Mouse (Mus musculus) forebrain, embryonic 16.5 days (tissue): ENCODE results near the gene Acot1. TPM values are rescaled to one million over a fixed set of nuclear protein-coding genes. Genes with fewer than 3 reads are reported as not detected.
"Not testable (repeated sequence)": the region's sequence is repeated elsewhere in the genome, so short reads cannot be mapped to it uniquely, and the experiment has no call there.

ENCODE experiments used
- ATAC-seq: fragments of 200-750 bp; cut with Nextera tagmentation; 2 replicates; pipeline ENCODE4 v1.8.0; 2017; ENCODE audit warnings: mild to moderate bottlenecking, moderate library complexity
- H3K27ac ChIP-seq: fragments of 300-500 bp; sonication (generic); 2 replicates; pipeline ENCODE4 v1.5.1; 2014; ENCODE audit warnings: low read length, control low read depth
- H3K27me3 ChIP-seq: fragments of 300-500 bp; sonication (generic); replicated peaks from 2 replicates; pipeline ENCODE4 v1.6.1; 2014; ENCODE audit warnings: low read length; ENCODE audit not compliant: control insufficient read depth, insufficient read depth
- H3K36me3 ChIP-seq: fragments of 300-500 bp; sonication (generic); 2 replicates; pipeline ENCODE4 v1.6.1; 2014; ENCODE audit not compliant: control insufficient read depth, insufficient read depth
- H3K4me1 ChIP-seq: fragments of 300-500 bp; sonication (generic); replicated peaks from 2 replicates; pipeline ENCODE4 v1.6.1; 2014; ENCODE audit warnings: low read length; ENCODE audit not compliant: control insufficient read depth, insufficient read depth
- H3K4me2 ChIP-seq: fragments of 300-500 bp; sonication (generic); 2 replicates; pipeline ENCODE4 v1.6.1; 2014; ENCODE audit warnings: mild to moderate bottlenecking, low read length, control low read depth
- H3K4me3 ChIP-seq: fragments of 300-500 bp; sonication (generic); replicated peaks from 2 replicates; pipeline ENCODE4 v1.5.1; 2014; ENCODE audit warnings: mild to moderate bottlenecking, low read length, control low read depth
- H3K9ac ChIP-seq: fragments of 300-500 bp; sonication (generic); replicated peaks from 2 replicates; pipeline ENCODE4 v1.6.1; 2014; ENCODE audit warnings: low read depth, low read length, control low read depth
- H3K9me3 ChIP-seq: fragments of 300-500 bp; sonication (generic); 2 replicates; pipeline ENCODE4 v1.6.1; 2016; ENCODE audit warnings: low read length; ENCODE audit not compliant: control insufficient read depth
- WGBS: fragments of 180-500 bp; shearing (Covaris S2); extraction: QIAGEN DNeasy Blood & Tissue Kit; methylation state at CpG from one replicate; pipeline ENCODE4 v1.1.7; 2014; 5-methylcytosine and 5-hydroxymethylcytosine counted together
- polyA plus RNA-seq: library from polyadenylated mRNA; unstranded; fragments of >200 nt; fragmentation: Nextera tagmentation; extraction: Ambion mirVana; gene quantifications from 2 replicates; pipeline ENCODE4 v1.2.1, GENCODE M21; 2015

Acot1 gene
- polyA plus RNA-seq, 1 experiment from 2014 or later = 72.1 TPM

DNA sequence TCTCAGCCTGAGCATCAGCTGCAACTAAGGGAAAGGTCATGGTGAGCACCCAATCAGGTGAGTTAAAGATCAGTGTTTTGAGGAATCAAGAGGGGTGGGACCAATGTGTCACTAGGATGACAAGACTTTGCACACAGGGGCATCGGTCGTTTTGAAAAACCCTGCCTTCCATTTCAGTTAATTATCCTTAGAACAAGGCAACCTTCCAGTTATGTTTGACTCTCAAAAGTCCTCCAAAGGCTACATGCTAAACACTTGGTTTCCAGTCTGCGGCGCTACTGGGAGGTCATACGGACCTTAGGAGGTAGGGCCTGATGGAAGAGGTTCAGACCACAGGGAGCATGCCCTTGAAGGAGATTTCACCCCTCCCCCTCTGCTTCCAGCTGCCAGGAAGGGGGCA is 41.5 kb downstream of the Acot1 start:
- not testable (repeated sequence) for H3K4me2 ChIP-seq, H3K4me3 ChIP-seq, H3K4me1 ChIP-seq, H3K9me3 ChIP-seq, H3K27ac ChIP-seq, H3K9ac ChIP-seq, H3K36me3 ChIP-seq, ATAC-seq
- WGBS = 90% methylated on average over 5 of the region's 5 CpGs
- peaks cover 11% of the 10 kb centered on the region for H3K27me3 ChIP-seq

DNA sequence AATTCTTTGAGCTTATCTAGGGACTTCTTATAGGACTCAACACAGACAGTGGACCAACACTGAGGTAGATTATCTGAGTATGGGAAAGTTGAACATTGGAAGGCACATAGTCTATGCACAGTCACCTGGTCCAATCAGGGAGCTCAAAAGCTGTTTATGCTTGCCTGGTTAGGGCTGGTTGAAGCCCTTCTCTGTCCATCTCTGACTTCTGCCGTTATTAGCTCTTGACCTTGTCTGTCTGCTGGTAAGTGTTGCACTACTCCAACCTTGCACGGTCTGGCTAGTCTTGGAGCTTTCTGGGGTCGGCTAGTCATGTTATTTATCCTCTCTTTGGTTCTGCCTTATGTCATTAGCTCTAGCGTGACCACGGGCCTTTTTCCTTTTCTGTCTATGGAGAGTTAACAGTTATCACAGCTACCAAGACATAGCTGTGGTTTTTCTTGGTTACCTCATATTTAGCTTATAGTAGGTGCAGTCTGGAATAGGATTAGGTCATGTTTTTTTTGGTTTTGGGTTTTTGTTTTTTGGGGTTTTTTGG is 42.7 kb downstream of the Acot1 start, which contains the start of gene Acot3:
Gene Acot3 (plus strand): TSS at position 208 of the 538 bp plus-strand sequence.
- no peak within 1 kb of the TSS for H3K9ac ChIP-seq
- no peaks in the 10 kb centered on the region for H3K36me3 ChIP-seq
- 91% methylated on average over 5 of the region's 5 CpGs for WGBS
- no peak within 1 kb of the TSS; the same call in 1 of the 2 replicates for H3K4me2 ChIP-seq
- H3K9me3 ChIP-seq = peaks cover 5% of the 10 kb centered on the region; the same call in 1 of the 2 replicates
- H3K4me3 ChIP-seq = no peak within 1 kb of the TSS
- H3K27me3 ChIP-seq = peaks cover 11% of the 10 kb centered on the region
- H3K27ac ChIP-seq = no peak within 1 kb of the TSS
- no peak for ATAC-seq
- peaks cover 8% of the 10 kb centered on the region; the same call in 1 of the 2 replicates for H3K4me1 ChIP-seq

GRCm38 (mm10) chr12:84052609-84053008 is 43.3 kb downstream of the Acot1 start:
- Histone ChIP-seq H3K27me3 (peaks cover 11% of the 10 kb centered on the region), H3K4me3 (no peak overlapping the region), H3K4me1 (peaks cover 8% of the 10 kb centered on the region; the same call in 1 of the 2 replicates), H3K36me3 (no peaks in the 10 kb centered on the region), H3K9me3 (peaks cover 5% of the 10 kb centered on the region; the same call in 1 of the 2 replicates), H3K9ac (no peak overlapping the region), H3K27ac (no peak overlapping the region), H3K4me2 (no peak overlapping the region)
- WGBS = 82% methylated on average over 7 of the region's 7 CpGs
- no peak for ATAC-seq

DNA sequence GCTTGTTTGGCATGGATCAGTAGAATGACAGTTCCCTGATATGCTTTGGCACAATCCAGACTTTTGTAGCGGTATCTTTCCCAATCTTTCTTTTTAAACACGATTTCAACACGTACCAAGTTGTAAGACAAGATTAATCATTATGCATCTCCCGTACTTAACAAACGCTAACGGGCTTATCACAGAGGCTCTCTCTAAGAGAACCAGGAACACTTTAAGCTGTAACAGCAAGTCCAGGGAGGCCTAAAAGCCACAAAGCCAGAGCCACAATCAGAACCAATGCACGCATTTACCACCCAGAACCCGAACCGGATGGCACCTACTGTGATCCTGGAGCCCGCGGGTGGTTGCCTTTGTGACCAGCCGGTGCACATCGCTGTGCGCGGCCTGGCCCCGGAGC is 43.9 kb downstream of the Acot1 start:
- Histone ChIP-seq H3K27ac (no peak overlapping the region), H3K9me3 (peaks cover 1% of the 10 kb centered on the region; the same call in 1 of the 2 replicates), H3K4me2 (peak overlapping the region; percentile 72), H3K27me3 (peaks cover 11% of the 10 kb centered on the region), H3K36me3 (no peaks in the 10 kb centered on the region), H3K4me3 (peak overlapping the region; percentile 46), H3K9ac (peak overlapping the region; percentile 48; the same call in 1 of the 2 replicates), H3K4me1 (peaks cover 8% of the 10 kb centered on the region; the same call in 1 of the 2 replicates)
- ATAC-seq = no peak
- WGBS = 7% methylated on average over 16 of the region's 16 CpGs

GRCm38 (mm10) chr12:84053679-84054391 is 44.5 kb downstream of the Acot1 start:
- Histone ChIP-seq H3K36me3 (no peaks in the 10 kb centered on the region), H3K4me3 (peak overlapping the region; percentile 46), H3K9ac (peak overlapping the region; percentile 48), H3K27me3 (peaks cover 11% of the 10 kb centered on the region), H3K4me1 (peaks cover 8% of the 10 kb centered on the region; the same call in 1 of the 2 replicates), H3K27ac (no peak overlapping the region), H3K9me3 (no peaks in the 10 kb centered on the region), H3K4me2 (peak overlapping the region; percentile 72)
- no peak for ATAC-seq
- 4% methylated on average over 41 of the region's 46 CpGs for WGBS

DNA sequence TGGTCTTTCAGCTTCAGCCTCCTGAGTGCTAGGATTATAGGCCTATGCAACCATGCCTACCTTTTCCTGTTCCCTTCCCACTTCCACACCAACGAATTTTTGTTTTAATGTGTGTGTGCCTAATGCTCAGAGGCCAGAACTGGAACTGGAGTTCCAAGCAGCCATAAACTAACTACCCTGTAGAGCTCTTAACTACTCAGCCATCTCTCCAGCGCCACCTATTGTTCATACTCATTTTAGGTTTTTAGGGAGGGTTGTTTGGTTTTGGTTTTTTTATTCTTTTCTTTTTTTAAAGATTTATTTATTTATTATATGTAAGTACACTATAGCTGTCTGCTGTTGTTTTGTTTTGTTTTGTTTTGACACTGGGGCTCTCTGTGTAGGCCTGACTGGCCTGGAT is 51.7 kb downstream of the Acot1 start:
- Histone ChIP-seq H3K9ac (no peak overlapping the region), H3K4me1 (no peaks in the 10 kb centered on the region), H3K27ac (no peak overlapping the region), H3K4me2 (no peak overlapping the region), H3K36me3 (no peaks in the 10 kb centered on the region), H3K4me3 (no peak overlapping the region), H3K9me3 (no peaks in the 10 kb centered on the region), H3K27me3 (no peaks in the 10 kb centered on the region)
- WGBS = 32% methylated on average over 2 of the region's 2 CpGs
- ATAC-seq = no peak

DNA sequence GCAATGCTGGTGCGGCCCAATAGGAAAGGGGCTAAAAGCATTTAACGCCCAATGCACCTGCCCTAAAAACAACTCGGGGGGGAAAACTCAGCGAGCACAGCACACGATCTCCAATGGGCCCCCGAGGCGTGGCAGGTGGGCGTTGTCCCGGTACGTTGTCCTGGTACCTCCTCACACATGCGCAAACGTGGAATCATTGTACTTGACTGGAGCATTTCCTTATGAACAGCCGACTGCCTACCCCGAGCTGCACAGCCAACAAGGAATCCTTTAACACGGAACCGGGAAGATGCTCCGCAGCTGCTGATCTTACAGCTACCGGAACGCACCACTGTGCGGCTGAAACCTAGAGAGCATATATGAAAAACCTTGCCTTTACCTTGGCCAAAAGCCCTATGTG is 53.0 kb downstream of the Acot1 start:
- no peak overlapping the region for H3K4me2 ChIP-seq
- no peak overlapping the region for H3K9ac ChIP-seq
- no peaks in the 10 kb centered on the region for H3K36me3 ChIP-seq
- no peaks in the 10 kb centered on the region for H3K9me3 ChIP-seq
- H3K4me1 ChIP-seq = no peaks in the 10 kb centered on the region
- no peak for ATAC-seq
- WGBS = 95% methylated on average over 20 of the region's 20 CpGs
- H3K4me3 ChIP-seq = no peak overlapping the region
- H3K27me3 ChIP-seq = no peaks in the 10 kb centered on the region
- H3K27ac ChIP-seq = no peak overlapping the region

DNA sequence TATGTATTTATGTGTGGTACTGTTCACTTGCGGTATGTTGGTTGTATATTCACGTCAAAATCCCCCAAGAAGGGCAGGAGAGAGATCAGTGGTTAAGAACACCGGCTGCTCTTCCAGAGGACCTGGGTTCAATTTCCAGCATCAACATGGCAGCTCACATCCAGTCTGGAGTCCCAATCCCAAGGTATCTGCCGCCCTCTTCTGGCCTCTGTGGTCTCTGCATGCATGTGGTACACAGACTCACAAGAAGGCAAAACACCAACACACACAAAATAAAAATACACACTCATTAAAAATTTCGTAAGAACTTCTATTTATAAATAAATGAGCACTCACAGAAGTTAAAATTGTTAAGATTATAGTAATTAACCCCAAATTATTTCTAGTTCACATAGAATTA is 53.9 kb downstream of the Acot1 start:
- ATAC-seq = no peak
- no peak overlapping the region for H3K4me2 ChIP-seq
- H3K9ac ChIP-seq = no peak overlapping the region
- peaks cover under 1% of the 10 kb centered on the region; the same call in 1 of the 2 replicates for H3K27me3 ChIP-seq
- WGBS = 75% methylated on average over 5 of the region's 5 CpGs
- H3K4me1 ChIP-seq = no peaks in the 10 kb centered on the region
- H3K36me3 ChIP-seq = no peaks in the 10 kb centered on the region
- no peaks in the 10 kb centered on the region for H3K9me3 ChIP-seq
- H3K4me3 ChIP-seq = no peak overlapping the region
- no peak overlapping the region for H3K27ac ChIP-seq

DNA sequence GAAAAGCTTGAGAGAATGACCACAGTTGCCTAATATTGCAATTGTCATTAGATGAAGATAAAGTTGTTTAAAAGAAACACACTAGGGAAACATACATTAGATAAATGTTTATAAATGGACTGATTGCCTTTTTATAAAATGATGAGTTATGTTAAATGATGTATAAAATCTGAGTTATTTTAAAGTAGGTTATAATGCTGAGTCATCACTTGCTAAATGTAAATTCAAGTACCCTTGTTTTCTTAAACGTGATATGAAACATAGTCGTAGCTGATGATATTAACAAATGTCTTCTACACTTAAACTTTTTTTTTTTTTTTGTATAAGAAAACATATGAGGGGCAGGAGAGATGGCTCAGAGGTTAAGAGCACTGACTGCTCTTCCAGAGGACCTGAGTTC is 54.5 kb downstream of the Acot1 start:
- H3K27ac ChIP-seq = no peak overlapping the region

More for the DNA sequence above, 54.5 kb downstream of the Acot1 start:
- no peaks in the 10 kb centered on the region for H3K9me3 ChIP-seq
- no peak for ATAC-seq
- H3K27me3 ChIP-seq = peaks cover 6% of the 10 kb centered on the region
- H3K9ac ChIP-seq = no peak overlapping the region
- H3K36me3 ChIP-seq = no peaks in the 10 kb centered on the region
- H3K4me2 ChIP-seq = no peak overlapping the region
- no peak overlapping the region for H3K4me3 ChIP-seq
- 89% methylated on average over 2 of the region's 2 CpGs for WGBS
- no peaks in the 10 kb centered on the region for H3K4me1 ChIP-seq
